Mouse (Mus musculus) cerebellum, adult 18-20 months (tissue): ENCODE measurements around the gene Cd2.

Experiments
- DNase-seq, 2 experiments: peaks; one replicate each; pipeline ENCODE4 v3.0.0; 2021

Cd2 gene

DNA sequence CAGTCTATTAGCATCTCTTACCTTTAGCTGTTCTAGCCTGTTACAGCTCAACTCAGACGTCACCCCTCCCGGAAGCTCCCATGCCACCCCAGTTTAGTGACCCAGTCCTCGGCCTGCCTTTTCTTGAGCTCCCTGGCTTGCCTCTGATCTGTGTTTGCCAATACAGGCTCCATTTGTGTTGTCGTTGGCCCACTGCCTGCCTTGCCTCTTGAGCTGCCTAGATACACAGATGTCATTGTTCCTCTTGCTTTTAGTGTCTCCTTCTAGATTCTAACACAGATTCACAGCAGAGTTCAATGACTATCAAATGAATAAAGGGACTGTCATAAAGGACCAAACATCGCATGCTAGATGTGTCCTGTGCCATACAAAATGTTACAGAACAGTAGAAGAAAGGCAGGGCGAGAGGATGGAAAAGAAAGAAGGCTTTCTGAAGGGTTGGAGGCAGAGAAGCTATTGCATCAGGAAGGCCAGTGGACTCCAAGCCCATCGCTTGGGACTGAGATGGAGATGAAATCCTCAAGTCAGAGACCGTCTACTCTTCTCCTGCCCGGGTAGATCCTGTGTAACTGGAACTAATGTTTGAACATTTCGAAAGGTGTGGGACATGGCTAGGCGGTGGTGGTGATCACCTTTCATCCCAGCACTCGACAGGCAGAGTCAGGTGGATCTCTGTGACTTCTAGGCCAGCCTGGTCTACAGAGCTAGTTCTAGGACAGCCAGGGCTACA, 13.5 kb downstream of the Cd2 start:
- peak; percentile 14 to 16 for DNase-seq

DNA sequence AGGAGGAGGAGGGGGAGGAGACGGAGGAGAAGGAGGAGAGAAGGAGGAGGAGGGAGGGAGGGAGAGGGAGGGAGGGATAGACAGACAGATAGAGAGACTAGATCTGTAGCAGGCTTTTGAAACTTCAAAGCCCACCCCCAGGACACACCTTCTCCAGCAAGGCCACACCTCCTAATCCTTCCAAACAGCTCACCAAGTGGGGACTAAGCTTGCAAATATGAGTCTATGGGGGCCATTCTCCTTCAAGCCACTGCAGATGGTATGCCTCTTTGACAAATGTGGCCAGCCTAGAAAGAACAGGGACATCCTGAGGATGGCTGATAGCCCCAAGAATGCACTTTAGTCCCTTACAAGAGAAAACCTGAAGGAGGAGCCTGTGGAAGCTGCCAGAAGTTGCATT, 15.6 kb downstream of the Cd2 start:
- DNase-seq, result no peak

DNA sequence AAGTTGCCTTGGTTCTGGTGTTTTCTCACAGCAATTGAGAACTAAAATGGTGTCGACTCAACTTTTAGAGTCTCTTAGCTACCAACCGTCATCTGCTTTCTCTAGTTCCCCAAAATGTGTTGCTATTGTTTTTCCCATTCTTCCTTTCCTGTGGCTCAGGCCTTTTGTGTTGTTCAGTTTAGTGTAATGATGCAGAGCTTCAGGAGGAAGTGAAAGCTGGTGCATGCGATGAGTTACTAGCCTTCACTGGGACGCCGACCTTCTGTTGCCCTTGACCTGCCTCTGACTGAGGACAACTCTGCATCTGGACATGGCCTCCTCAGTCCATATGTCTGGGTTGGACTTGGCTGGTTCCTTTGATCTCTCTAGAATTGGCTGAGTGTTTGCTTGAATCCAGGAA, 16.9 kb downstream of the Cd2 start:
- DNase-seq, result no peak

DNA sequence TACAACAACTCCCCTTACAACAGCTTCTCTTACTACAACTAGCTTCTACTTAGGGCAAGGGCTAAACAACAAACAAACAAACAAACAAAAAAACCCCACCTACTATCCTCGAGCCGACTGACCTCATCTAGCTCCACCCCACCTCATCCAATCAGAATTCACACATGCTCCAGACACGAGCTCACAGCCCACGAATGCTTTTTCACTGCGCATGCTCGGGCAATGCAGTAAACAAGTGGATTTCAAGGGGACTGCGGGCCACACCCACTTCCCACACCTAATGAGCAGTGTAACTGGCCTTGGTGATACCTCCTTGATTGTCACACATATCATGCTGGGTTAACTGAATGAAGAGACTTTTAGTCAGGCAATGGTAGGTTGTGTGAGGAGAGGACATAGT, 19.4 kb downstream of the Cd2 start:
- no peak for DNase-seq

DNA sequence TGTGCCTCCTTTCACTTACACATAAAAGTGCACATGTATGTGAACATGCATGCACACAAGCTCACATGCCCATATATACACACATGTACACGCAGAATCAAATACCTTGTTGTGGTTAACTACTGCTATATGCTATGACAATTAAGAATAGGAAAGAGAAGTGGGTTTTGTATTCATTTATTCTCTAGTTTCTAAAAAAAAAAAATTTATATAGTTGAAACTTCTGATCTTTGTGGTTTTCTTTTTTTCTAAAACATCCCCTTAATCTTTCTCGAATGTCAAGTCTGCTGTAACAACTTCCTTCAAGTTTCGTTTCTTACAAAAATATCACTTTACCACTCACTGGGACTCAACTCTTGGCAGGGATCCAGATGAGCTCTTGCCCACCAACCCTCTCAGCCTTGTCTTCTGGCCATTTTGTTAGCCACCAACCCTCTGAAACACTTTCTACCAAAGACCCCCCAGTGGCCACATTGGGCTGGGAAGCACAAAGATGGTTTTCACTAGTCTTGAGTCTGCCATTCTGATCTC, 22.1 kb downstream of the Cd2 start:
- DNase-seq, result no peak

DNA sequence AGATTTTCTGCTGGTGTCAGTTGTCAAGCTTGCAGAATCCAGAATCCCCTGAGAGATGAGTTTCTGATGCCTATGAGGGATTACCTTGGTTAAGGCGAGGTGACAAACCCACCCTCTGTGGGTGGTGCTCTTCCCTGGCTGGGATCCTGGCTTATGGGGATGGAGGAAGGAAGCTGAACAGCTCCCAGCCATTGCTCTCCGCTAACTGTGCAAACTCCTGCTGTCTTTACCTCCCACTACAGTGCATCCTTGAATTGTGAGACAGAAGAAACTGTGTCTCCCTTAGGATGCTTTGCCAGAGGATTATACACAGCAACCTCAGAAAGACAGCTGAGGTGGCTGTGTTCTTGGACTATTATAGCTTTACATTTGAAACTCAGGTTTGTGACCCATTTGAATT, 28.8 kb downstream of the Cd2 start:
- DNase-seq, result no peak

DNA sequence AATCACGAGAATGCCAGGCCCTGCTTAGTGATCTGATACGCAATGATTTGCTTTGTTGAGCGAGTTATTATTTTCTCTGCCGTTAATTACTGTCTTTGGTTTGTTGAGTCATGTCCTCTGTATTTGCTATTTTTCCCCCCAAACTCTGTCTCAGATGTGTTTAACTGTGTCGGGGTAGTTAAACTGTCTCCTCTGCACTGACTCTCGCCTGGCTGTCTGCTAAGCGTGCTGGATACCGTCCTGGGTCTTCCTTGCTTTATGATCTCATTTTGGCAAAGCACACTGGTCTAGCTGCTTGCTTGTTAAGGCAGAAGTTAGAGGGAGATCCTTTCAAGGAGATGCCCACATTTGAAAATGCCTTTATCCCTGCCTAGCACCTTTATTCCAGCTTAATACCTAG, 31.6 kb downstream of the Cd2 start:
- no peak for DNase-seq

DNA sequence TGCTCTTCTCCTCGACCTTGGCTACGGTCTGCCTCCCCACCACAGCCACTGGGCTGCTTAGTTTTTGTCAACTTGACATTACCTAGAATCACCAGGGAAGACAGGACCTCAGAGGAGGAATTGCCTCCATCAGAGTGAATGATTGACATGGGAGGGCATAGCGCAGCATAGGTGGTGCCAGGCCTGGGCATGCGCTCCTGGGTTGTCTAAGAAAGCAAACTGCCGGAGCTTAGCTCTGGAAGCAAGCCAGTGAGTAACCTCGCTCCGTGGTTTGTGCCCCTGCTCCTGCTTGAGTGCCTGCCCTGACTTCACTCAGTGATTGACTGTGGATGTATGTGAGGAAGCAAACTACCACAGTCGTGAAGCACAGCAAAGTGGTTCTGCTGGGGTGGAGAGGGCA, 35.6 kb downstream of the Cd2 start:
- no peak for DNase-seq

DNA sequence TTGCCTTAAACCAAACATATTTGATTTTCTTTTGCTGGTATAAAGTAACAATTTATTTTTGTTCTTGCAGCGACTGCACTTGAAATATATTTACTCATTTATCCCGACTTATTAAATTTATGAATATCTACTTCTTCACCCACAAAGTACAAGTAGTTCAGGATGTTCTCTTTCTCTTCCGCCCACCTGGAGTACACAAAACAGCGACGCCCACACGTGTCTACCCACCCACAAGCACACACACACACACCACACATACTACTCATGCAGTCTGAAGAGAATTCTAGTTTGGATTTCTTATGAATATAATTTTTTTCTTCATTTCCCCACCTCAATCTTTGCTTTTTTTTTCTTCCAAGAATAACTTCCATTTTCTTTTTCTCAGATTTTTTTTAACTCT, 37.9 kb downstream of the Cd2 start:
- no peak for DNase-seq

DNA sequence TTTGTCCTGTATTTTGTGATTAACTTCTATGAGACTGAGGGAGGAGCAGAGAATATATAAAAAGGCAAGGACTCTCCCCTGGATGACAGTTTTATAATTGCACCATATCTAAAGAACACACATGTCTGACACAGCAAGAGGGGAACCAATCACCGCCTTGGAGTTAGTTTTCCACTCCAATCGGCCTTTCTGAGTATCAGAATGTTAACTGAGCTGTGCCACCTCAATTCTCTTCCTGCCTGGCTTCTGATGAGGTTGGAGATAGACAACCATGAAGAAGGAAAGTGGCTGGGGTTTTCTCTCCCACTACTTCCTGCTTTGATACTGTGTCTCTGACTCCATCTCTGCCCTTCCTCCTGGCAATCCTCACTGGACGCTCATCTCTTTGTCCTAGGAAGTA, 42.5 kb downstream of the Cd2 start:
- no peak for DNase-seq

DNA sequence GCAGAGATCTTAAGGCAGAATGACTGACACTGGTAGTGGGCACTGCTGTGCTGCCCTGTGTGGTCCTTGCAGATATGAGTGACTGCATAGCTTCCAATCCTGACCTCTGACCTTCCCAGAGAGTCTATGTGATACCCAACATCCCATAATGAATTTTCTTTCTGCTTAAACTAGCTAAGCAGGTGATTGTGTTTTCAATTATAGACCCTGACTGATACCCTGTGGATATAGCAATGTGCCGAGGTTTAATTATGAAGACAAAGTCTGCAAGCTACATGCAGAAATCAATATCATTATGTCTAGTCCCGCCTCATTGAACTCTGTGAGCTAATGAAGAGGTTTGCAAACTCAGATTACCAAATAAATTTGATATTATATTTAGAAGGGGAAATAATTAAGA, 44.7 kb downstream of the Cd2 start:
- DNase-seq, result no peak

DNA sequence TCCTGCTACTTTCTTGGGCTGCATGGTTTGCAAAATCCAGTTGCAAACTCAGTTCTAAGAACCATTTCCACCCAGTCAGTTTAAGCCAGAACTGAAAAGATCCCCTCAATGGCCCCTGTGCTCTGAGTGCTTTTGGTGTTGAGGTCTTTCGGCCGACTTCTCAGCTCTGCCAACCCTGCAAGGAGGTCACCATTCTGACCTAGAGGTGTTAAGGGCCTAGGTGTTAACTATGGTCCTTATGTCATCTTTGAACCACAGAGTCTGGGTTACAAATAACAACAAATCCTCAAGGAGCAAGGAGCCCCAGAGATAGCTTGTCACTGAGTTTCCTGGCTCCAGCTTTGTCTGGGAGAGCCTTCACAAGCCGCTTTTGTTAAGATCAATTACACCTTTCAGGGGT, 45.9 kb downstream of the Cd2 start:
- DNase-seq, result no peak

DNA sequence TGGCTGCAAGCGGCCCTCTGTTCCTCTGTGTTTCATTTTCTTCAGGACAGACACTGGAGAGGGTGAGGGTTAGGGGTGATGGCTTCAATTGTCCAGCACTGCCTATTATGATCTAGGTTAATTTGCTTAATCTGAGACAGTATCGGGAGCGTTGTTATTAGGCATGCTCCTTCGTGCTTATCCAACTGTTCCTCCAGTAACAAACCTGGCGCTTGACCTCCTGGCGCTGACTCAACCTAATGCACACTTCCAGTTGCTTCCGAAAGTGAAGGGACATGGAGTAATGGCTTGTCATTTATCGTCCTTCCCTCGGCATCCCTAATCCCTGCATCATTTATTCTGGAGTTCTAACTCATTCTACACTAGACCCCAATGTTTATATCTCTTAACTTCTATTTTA, 46.9 kb downstream of the Cd2 start:
- DNase-seq, result no peak

DNA sequence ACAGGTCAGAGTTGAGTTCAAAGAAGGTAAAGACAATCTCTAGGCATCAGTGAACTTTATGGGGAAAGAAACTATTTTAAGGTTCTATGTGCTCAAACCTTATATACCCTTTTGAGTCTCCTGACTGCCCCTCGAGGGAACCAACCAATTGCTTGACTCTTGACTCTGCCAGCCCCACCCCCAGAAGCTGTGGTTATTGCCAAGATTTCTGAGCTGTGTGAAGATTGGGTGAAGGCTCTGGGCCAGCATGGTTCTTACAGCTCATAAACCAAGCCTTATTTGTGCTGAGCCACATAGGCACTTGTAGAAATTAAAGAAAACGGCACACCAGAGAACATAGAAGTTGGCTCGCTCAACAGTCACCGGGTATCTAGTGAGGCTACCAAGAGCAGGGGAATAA, 48.5 kb downstream of the Cd2 start:
- no peak for DNase-seq

DNA sequence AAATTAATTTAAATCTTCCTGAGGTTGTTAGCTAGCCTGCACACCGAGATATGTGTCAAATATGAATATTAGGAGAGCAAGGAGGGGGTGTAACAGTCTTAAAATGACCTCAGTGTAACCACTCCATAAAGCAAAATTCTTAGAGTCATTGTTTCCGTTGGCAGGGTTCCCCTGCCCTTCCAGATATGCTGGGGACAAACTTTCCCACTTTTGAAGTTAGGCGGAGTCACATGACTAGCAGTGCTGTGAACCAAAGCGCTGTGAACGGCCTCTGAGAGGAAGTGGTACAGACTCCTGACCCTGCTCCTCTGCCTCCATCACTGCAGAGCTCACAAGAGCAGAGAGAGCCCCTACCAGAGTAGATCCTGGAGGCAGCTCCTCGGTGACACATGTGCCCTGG, 49.0 kb downstream of the Cd2 start:
- DNase-seq, result no peak

DNA sequence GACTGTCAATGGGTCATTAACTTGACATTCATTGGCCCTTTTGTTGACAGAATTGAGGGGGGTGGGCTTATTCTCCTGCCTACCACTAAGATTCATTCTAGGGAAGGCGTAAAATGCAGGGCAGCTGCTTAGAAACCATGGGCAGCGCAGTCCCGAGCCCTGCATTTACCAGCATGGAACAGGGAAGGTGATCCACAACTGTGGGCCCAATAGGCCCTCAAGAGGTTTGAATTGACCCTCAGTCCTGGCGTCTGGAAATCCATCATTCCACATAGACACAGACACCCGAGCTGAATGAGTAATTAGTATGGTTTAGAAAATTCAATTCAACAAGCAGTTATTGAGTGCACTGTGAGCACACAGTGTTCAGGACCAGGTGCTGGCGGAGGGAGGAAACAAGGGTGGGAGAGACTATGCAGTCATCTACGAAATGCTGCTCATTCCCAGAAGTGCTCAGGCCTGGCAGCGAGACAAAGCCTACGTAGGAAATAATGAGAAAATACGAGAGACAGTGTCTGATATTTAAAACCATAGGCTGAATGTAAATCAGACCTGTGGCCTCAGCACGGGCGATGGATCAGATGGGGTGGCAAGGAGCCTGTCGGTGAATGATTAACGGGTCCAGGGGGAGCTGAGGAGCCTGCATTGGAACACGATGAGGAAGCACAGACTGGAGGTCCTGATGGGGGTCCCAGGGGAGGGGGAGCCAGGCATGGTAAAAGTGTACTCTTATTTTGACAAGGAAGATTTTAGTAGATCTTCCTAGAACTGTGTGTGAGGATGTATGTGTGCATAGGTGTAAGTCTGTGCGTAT, 50.5 kb downstream of the Cd2 start:
- no peak for DNase-seq

DNA sequence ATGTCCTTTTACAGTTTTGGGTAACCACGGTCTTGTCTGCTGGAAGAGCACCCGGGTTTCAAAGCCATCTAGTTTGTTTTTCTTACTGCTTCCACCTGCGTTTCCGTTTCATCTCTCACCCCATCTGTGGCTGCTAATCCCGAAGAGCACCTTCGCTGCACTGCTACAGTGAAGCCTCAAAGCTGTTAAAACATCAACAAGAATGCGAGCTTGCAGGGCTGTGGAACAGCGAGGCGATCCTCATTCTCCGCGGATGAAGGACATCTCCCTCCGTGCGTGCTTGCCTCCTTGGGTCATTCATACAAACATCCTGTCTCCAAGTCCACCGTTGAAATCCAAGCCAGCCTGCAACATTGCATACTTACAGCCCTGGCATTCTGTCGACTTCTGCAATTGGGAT, 51.5 kb downstream of the Cd2 start:
- no peak for DNase-seq

DNA sequence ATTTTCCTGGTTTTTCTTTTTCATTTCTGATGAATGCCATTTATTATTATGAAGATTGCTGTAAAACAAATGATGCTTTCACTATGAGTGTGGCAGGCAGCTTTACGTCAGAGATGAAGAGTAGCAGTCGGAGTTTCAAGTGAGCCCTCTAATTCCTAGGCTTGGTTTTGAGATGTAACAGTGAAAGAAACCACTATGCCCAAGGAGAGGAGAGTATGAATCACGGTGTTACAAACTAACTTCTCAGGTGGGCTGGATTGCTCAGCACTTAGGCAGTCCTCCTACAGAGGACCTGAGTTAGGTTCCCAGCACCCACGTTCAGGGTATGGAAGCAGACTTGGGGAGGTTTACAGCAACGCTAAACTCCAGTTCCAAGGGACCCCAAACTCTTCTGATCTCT, 52.4 kb downstream of the Cd2 start:
- no peak for DNase-seq

DNA sequence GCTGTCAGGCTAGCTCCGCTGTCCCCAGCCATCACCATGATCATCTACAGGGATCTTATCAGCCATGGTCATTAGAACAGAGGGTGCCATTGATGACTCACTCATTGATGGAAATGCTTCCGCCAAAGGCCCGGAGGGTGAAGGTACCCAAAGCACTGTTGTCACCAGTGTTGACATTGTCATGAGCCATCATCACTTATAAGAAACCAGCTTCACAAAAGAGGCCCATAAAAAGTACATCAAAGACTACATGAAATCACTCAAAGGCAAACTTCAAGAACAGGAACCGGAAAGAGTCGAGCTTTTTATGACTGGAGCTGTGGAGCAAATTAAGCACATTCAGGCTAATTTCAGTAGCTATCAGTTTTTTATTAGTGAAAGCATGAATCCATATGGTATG, 54.3 kb downstream of the Cd2 start:
- DNase-seq, result no peak

DNA sequence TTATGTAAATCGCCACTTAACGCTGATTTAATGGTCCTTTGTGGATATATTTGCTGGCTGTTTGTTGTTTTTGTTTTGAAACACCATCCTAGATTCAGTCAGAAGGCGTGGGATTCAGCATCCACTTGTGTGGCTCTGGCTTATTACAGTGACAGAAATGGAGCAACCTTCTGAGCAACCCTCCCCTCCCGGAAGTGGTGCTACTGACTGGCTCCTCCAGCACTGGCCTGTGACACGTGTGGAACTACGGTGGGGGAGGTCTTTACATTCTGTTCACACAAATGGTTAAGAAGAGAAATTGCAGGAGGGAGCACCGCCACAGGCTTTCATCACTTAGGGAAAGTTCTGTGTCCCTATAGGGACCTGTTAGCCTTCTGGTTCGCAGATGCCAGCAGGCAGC, 55.2 kb downstream of the Cd2 start:
- DNase-seq, result no peak

DNA sequence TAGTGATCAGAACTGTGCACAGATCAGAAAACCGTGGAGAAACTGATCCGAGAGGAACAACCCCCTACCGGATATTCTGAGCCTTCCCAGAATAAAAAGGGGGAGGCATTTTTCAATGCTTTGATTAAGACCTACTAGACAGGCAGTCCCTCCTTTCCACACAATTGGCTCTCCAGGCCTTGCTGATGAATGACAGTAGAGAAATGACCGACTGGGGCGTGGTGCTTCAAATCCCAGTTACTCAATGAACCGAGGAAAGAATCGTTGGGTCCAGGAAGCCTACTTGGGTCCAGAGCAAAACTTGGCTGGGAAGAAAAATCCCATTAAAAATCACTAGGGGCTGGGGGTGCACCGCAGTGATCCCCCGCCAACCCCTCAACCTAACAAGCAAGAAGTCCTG, 57.5 kb downstream of the Cd2 start:
- DNase-seq, result no peak

DNA sequence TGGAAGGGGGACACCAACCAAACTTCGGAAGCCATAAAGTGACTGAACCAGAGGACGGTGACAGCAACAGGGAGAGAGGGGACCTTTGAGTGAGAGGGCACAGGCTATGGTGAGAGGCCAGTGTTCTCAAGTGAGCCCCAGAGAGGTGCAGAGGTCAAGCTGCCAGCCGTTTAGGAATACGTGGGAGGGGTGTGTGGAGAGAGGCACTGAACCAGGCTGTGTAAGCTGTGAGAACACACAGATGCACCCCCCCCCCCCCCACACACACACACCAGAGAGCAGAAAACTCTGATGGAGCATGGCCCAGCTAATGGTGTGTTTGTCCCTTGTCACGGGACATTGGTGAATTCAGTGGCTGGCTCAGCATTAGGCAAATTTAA, 58.2 kb downstream of the Cd2 start:
- DNase-seq, result no peak

DNA sequence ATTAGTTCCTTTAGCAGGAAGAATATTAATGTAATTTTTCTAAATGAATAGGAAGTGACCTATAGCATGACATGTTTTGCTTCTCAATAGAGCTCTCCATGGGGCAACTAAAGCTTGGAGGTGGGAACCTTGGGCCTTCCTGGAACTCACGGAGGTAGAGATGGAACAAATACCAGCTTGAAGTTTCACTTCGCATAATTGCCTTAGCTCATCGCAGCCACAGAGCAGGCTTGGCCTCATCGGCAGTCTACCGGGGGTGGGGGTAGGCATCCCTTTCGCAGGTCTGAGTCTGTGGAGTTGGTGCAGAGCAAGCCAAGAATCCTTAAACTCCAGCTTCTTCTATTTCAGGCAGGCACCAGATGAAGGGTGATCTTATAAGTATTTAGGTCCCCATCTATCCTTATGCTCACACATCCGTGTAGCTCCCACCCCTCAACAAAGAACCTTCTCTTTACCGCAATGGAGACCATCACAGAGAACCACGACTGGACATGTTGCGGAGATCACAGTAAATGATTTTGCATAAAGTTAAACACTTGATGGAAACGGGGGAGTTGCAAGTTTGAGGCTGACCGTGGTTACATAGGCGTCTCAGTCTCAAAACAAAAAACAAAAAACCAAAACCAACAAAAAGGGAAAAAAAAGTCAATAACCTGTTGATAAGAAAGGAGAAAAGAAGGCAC, 58.7 kb downstream of the Cd2 start:
- no peak for DNase-seq

DNA sequence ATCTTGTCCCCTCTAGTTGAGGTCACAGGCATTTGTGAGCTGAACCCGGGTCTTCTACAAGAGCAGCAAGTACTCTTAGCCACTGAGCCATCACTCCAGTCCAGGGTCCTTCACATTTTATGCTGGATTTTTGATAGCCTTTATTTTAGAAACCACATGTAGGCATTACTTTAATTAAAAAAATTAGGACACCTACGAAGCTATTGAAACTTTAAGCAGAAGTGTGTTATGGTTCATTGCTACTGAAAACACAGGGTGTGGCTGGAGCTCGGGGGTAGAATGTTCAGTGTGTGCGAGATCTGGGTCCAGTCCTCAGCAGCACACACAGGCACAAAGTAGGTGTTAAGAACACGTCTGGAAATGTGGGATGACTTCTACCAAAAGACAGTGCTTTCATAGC, 59.7 kb downstream of the Cd2 start:
- no peak for DNase-seq
